Mouse (Mus musculus): ENCODE measurements around the gene Klf6.

Klf6 gene

GRCm38 (mm10) chr13:5899641-5900040 lies 38.4 kb downstream of the Klf6 start:
- DNase-seq (ENCODE audit: low spot score) = no peak

- DNase-seq (ENCODE audit: low spot score) = no peak
Measured at GRCm38 (mm10) chr13:5913201-5913600, 51.9 kb downstream of the Klf6 start.

GRCm38 (mm10) chr13:5917360-5917759 lies 56.1 kb downstream of the Klf6 start:
- no peak for DNase-seq (ENCODE audit: low spot score)

GRCm38 (mm10) chr13:5919966-5920365 lies 58.7 kb downstream of the Klf6 start:
- DNase-seq (ENCODE audit: low spot score) = no peak
